8 mouse cellular contexts compared by ENCODE assay signal in the genomic region with DNA sequence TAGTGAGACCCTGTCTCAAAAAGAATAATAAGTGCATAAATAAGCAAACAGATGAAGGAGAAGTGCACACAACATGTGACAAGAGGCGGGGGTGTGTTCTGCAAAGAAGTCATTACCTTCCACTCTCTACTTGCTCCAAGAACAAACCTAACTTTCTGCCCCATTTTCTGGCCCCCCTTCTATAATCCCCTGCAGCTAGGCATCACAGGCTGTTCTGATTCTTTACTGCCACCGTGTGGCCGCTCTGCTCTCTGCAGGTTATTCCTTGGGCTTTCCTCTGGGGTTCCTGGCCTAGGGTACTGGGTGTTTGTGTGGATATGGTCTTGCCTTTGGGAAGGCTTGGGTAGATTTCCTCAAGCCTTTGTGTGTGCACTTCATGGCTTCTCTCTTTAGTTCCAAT. TPM values are rescaled to one million over a fixed set of nuclear protein-coding genes. Genes with fewer than 3 reads are reported as not detected.
DNase-seq lines count a peak whose midpoint lies in the region; ATAC-seq and TF ChIP-seq lines count a peak whose summit lies in the region.

No protein-coding gene starts in this region.

- H3K27ac ChIP-seq in ES-Bruce4 (ENCODE audit: insufficient read depth, low read length), result no peak overlapping the region
- H3K27ac ChIP-seq in heart, embryonic 15.5 days, result peak overlapping the region; percentile 27; the same call in 1 of the 2 replicates
- peak overlapping the region; percentile 89 for H3K27ac ChIP-seq in liver, postnatal 0 days (ENCODE audit: low read depth)

- H3K9me3 ChIP-seq in ES-Bruce4 (replicated peaks; ENCODE audit: control insufficient read depth, insufficient read depth, low read length, poor library complexity, severe bottlenecking), result no peaks in the 10 kb centered on the region
- H3K9me3 ChIP-seq in heart, embryonic 15.5 days (replicated peaks), result no peaks in the 10 kb centered on the region
- no peaks in the 10 kb centered on the region for H3K9me3 ChIP-seq in liver, postnatal 0 days (ENCODE audit: low read length)

- no peak overlapping the region for H3K9ac ChIP-seq in ES-Bruce4 (ENCODE audit: low read depth, poor library complexity, severe bottlenecking)
- H3K9ac ChIP-seq in heart, embryonic 15.5 days, result no peak overlapping the region
- no peak overlapping the region for H3K9ac ChIP-seq in liver, postnatal 0 days (replicated peaks)

- no peak for TF ChIP-seq POLR2A in ES-Bruce4 (IDR thresholded peaks at IDR 0.05; ENCODE audit: insufficient read depth, low read length)
- TF ChIP-seq POLR2A in brain, embryonic 14.5 days (IDR thresholded peaks at IDR 0.05; ENCODE audit: borderline replicate concordance, extremely low read depth, insufficient read depth, insufficient read length, poor library complexity, severe bottlenecking), result no peak

- no peak overlapping the region for H3K4me3 ChIP-seq in ES-Bruce4 (ENCODE audit: low read depth, low read length)
- no peak overlapping the region for H3K4me3 ChIP-seq in heart, embryonic 15.5 days
- H3K4me3 ChIP-seq in liver, postnatal 0 days (ENCODE audit: low read depth, low read length), result no peak overlapping the region

- TF ChIP-seq EP300 in ES-Bruce4 (IDR thresholded peaks at IDR 0.05; ENCODE audit: insufficient read depth, low read depth, low read length), result no peak
- TF ChIP-seq EP300 in liver, postnatal 0 days (IDR thresholded peaks at IDR 0.05; ENCODE audit: low read depth), result no peak

- H3K4me1 ChIP-seq in ES-Bruce4 (ENCODE audit: control insufficient read depth, insufficient read depth, low read length), result peaks cover 4% of the 10 kb centered on the region
- H3K4me1 ChIP-seq in heart, embryonic 15.5 days (replicated peaks), result peaks cover 37% of the 10 kb centered on the region
- H3K4me1 ChIP-seq in liver, postnatal 0 days (ENCODE audit: insufficient read depth), result peaks cover 18% of the 10 kb centered on the region

- H3K27me3 ChIP-seq in ES-Bruce4 (ENCODE audit: control insufficient read depth, insufficient read depth, low read length, poor library complexity, severe bottlenecking), result no peaks in the 10 kb centered on the region
- H3K27me3 ChIP-seq in heart, embryonic 15.5 days, result no peaks in the 10 kb centered on the region
- H3K27me3 ChIP-seq in liver, postnatal 0 days (ENCODE audit: insufficient read depth, low read length), result peaks cover 16% of the 10 kb centered on the region

- peak; percentile 63 for ATAC-seq in erythroblast, adult 5-6 weeks (replicated peaks; ENCODE audit: low FRiP score, poor library complexity, severe bottlenecking)
- no peak for ATAC-seq in heart, embryonic 15.5 days (replicated peaks; ENCODE audit: insufficient number of reproducible peaks, insufficient read depth, low FRiP score, low read depth)
- no peak for ATAC-seq in liver, postnatal 0 days

- 0 out of 2 replicates have a peak, but pooled peaks cover 3% of the 10 kb centered on the region for H3K36me3 ChIP-seq in ES-Bruce4 (ENCODE audit: control insufficient read depth, insufficient read depth, low read length, poor library complexity, severe bottlenecking)
- H3K36me3 ChIP-seq in heart, embryonic 15.5 days, result no peaks in the 10 kb centered on the region
- H3K36me3 ChIP-seq in liver, postnatal 0 days (replicated peaks; ENCODE audit: insufficient read depth, low read length), result no peaks in the 10 kb centered on the region

- 7% methylated on average over 3 of the region's 3 CpGs for WGBS in heart, embryonic 15.5 days
- 11% methylated on average over 3 of the region's 3 CpGs for WGBS in liver, postnatal 0 days (ENCODE audit: insufficient replicate concordance)

- no peak overlapping the region for H3K4me2 ChIP-seq in heart, embryonic 15.5 days
- no peak overlapping the region for H3K4me2 ChIP-seq in liver, postnatal 0 days (ENCODE audit: low read depth, low read length)

- TF ChIP-seq CTCF in ES-Bruce4 (IDR thresholded peaks at IDR 0.05; ENCODE audit: low read depth, low read length), result peak; percentile 75
- peak; percentile 88 for TF ChIP-seq CTCF in brain, embryonic 14.5 days (IDR thresholded peaks at IDR 0.05; ENCODE audit: borderline replicate concordance, extremely low read depth, insufficient read depth, insufficient read length)
- peak; percentile 86 for TF ChIP-seq CTCF in liver, postnatal 0 days (IDR thresholded peaks at IDR 0.05; ENCODE audit: low read depth)

- DNase-seq in brain, embryonic 14.5 days (ENCODE audit: low read depth), result peak; percentile 64
- peak; percentile 75 to 87 for DNase-seq in kidney, postnatal 25 days
- peak; percentile 80 for DNase-seq in liver, postnatal 0 days
- peak; percentile 79 for DNase-seq in ovary, postnatal 14 days (ENCODE audit: low spot score)
- DNase-seq in thymus, postnatal 25 days, result peak; percentile 58

RNA-seq across cellular contexts. Expression of a gene that starts 3.2 kb away (rescaled TPM):
- 12.4 and 16.9 TPM in 2 replicates for polyA plus RNA-seq in ES-Bruce4 (2011; ENCODE audit: insufficient read depth, insufficient read length, low read depth, missing spikeins)
- 4.2 and 5.2 TPM in 2 replicates for polyA plus RNA-seq in brain, embryonic 14.5 days (2012; rRNA removed)
- not detected in 2 replicates for total RNA-seq in erythroblast, adult 5-6 weeks (2015; ENCODE audit: low replicate concordance)
- total RNA-seq in erythroblast, adult 5-6 weeks (2017; ENCODE audit: low replicate concordance), result not detected in 2 replicates
- polyA plus RNA-seq in heart, embryonic 15.5 days (2015; fragmentation: Nextera tagmentation; extraction: Ambion mirVana), result 22.6 and 28.1 TPM in 2 replicates
- polyA plus RNA-seq in liver, postnatal 0 days (2015; fragmentation: Nextera tagmentation; extraction: Ambion mirVana), result 14.8 and 19.0 TPM in 2 replicates

RNA-seq across cellular contexts. Expression of a gene that starts 34.8 kb away (rescaled TPM):
- not detected in 2 replicates for polyA plus RNA-seq in ES-Bruce4 (2011; ENCODE audit: insufficient read depth, insufficient read length, low read depth, missing spikeins)
- polyA plus RNA-seq in brain, embryonic 14.5 days (2012; rRNA removed), result 1.7 and 2.9 TPM in 2 replicates
- total RNA-seq in erythroblast, adult 5-6 weeks (2015; ENCODE audit: low replicate concordance), result not detected in 2 replicates
- total RNA-seq in erythroblast, adult 5-6 weeks (2017; ENCODE audit: low replicate concordance), result not detected in 2 replicates
- polyA plus RNA-seq in heart, embryonic 15.5 days (2015; fragmentation: Nextera tagmentation; extraction: Ambion mirVana), result 0.68 and 0.98 TPM in 2 replicates
- polyA plus RNA-seq in liver, postnatal 0 days (2015; fragmentation: Nextera tagmentation; extraction: Ambion mirVana), result 0.15 and 0.19 TPM in 2 replicates

RNA-seq across cellular contexts. Expression of a gene that starts 44.3 kb away (rescaled TPM):
- 68.0 and 78.4 TPM in 2 replicates for polyA plus RNA-seq in ES-Bruce4 (2011; ENCODE audit: insufficient read depth, insufficient read length, low read depth, missing spikeins)
- polyA plus RNA-seq in brain, embryonic 14.5 days (2012; rRNA removed), result 86.9 and 88.9 TPM in 2 replicates
- total RNA-seq in erythroblast, adult 5-6 weeks (2015; ENCODE audit: low replicate concordance), result 56.6 and 57.5 TPM in 2 replicates
- total RNA-seq in erythroblast, adult 5-6 weeks (2017; ENCODE audit: low replicate concordance), result 71.1 and 123 TPM in 2 replicates
- 29.5 and 37.2 TPM in 2 replicates for polyA plus RNA-seq in heart, embryonic 15.5 days (2015; fragmentation: Nextera tagmentation; extraction: Ambion mirVana)
- polyA plus RNA-seq in liver, postnatal 0 days (2015; fragmentation: Nextera tagmentation; extraction: Ambion mirVana), result 7.8 and 8.5 TPM in 2 replicates

RNA-seq across cellular contexts. Expression of a gene that starts 56.0 kb away (rescaled TPM):
- not detected in 2 replicates for polyA plus RNA-seq in ES-Bruce4 (2011; ENCODE audit: insufficient read depth, insufficient read length, low read depth, missing spikeins)
- 0.08 TPM in 1 of 2 replicates, not detected in the other for polyA plus RNA-seq in brain, embryonic 14.5 days (2012; rRNA removed)
- total RNA-seq in erythroblast, adult 5-6 weeks (2015; ENCODE audit: low replicate concordance), result not detected in 2 replicates
- 0.94 TPM in 1 of 2 replicates, not detected in the other for total RNA-seq in erythroblast, adult 5-6 weeks (2017; ENCODE audit: low replicate concordance)
- polyA plus RNA-seq in heart, embryonic 15.5 days (2015; fragmentation: Nextera tagmentation; extraction: Ambion mirVana), result not detected in 2 replicates
- 5.8 and 7.6 TPM in 2 replicates for polyA plus RNA-seq in liver, postnatal 0 days (2015; fragmentation: Nextera tagmentation; extraction: Ambion mirVana)
